Mouse (Mus musculus) megakaryocyte, embryonic 14.5 days (primary cell): ENCODE data around the gene Plekhm1. TPM values are rescaled to one million over a fixed set of nuclear protein-coding genes. Genes with fewer than 3 reads are reported as not detected.

Source experiments
- H3K27me3 ChIP-seq: replicated peaks from 2 replicates; pipeline ENCODE3; 2012; ENCODE audit warnings: inconsistent platforms
- H3K36me3 ChIP-seq: replicated peaks from 2 replicates; pipeline ENCODE3; 2012; ENCODE audit warnings: low read length, inconsistent platforms, mixed read lengths
- H3K4me1 ChIP-seq: 2 replicates; pipeline ENCODE4 v1.6.1; 2012; ENCODE audit warnings: inconsistent platforms
- H3K4me3 ChIP-seq: replicated peaks from 2 replicates; pipeline ENCODE3; 2012; ENCODE audit warnings: moderate library complexity, mild to moderate bottlenecking, inconsistent platforms
- H3K9me3 ChIP-seq: 2 replicates; pipeline ENCODE4 v1.6.1; 2012; ENCODE audit warnings: inconsistent platforms
- FLI1 ChIP-seq: IDR thresholded peaks from 2 replicates; pipeline ENCODE4 v1.6.1; 2012; ENCODE audit warnings: low read length, inconsistent platforms, mixed read lengths
- GATA1 ChIP-seq: IDR thresholded peaks from 3 replicates; pipeline ENCODE4 v1.6.1; 2012; ENCODE audit warnings: mixed read lengths, low read length, inconsistent platforms, borderline replicate concordance
- polyA plus RNA-seq: library from polyadenylated mRNA; stranded (reverse); fragments of >175 nt; gene quantifications from 2 replicates; pipeline ENCODE4 v1.2.3, GENCODE M21; 2012; ENCODE audit warnings: low replicate concordance; ENCODE audit not compliant: insufficient read depth

The Plekhm1 gene
- polyA plus RNA-seq, 1 experiment, result 8.1 TPM

DNA sequence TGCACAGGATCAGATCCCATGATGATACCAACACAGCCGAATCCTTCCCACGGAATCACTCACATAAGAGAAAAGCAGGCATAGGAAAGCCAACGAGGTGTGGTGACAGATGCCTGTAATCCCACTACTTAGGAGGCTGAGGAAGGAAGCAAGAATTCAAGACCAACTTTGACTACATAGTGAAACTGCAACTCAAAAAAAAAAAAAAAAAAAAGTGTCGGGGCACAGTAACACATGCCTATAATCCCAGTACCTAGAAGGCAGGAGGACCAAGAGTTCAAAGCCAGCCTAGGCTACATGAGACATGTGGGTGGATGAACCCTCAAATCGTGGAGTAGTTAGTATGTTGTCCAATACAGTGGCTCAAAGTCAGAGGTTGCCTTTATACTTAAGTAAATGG lies 36.7 kb downstream of the Plekhm1 start:
- Histone ChIP-seq H3K9me3 (no peaks in the 10 kb centered on the region), H3K4me3 (no peak overlapping the region), H3K36me3 (peaks cover 98% of the 10 kb centered on the region), H3K27me3 (no peaks in the 10 kb centered on the region), H3K4me1 (peaks cover 51% of the 10 kb centered on the region)
- TF ChIP-seq GATA1, result no peak
- TF ChIP-seq FLI1, result no peak

DNA sequence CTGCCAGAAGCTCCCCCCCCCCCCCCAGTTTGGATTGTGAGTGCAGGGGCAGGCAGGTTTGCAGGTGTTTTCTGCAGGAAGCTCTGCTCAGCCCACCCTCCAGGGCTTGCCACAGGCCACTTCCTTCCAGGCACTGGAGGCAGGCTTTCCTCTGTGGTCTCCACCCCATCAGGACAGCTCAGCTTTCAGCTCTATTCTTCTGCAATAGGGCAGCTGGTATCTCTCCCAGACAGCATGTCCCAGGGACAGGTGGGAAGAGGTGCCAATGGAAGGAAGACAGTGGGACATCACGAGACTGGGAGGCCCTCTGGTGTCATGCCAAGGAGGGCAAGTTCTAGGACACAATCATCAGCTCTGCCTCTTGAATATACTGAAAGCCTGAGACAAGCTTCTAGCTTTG lies 37.2 kb downstream of the Plekhm1 start:
- no peak overlapping the region for H3K4me3 ChIP-seq
- TF ChIP-seq FLI1 (no peak), GATA1 (no peak)
- H3K4me1 ChIP-seq, result peaks cover 54% of the 10 kb centered on the region
- H3K27me3 ChIP-seq, result no peaks in the 10 kb centered on the region
- no peaks in the 10 kb centered on the region for H3K9me3 ChIP-seq
- H3K36me3 ChIP-seq, result peaks cover 99% of the 10 kb centered on the region

GRCm38 (mm10) chr11:103373922-103374321 lies 38.6 kb downstream of the Plekhm1 start:
- H3K4me1 ChIP-seq, result peaks cover 60% of the 10 kb centered on the region
- no peaks in the 10 kb centered on the region for H3K27me3 ChIP-seq
- peaks cover 99% of the 10 kb centered on the region for H3K36me3 ChIP-seq
- TF ChIP-seq GATA1 (no peak), FLI1 (no peak)
- H3K4me3 ChIP-seq, result no peak overlapping the region
- H3K9me3 ChIP-seq, result no peaks in the 10 kb centered on the region

DNA sequence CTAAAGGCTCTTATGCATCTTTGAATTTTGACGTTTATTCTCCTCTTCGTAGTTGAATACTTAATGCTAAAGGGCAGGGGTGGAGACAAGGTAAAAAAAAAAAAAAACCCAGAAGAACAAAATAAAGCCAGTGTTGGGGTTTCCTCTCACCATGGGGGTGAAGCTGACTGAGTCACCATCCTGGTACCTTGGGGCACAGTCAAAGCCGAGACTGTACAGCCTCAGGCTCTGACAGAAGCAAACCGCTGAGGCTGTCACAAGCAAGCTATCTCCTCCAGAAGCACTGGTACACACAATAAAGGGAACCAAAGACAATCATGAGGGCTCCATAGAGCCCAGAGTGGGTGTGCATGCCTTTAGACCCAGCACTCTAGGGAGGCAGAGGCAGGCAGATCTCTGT lies 39.9 kb downstream of the Plekhm1 start:
- Histone ChIP-seq H3K4me1 (peaks cover 60% of the 10 kb centered on the region), H3K27me3 (no peaks in the 10 kb centered on the region), H3K36me3 (peaks cover 99% of the 10 kb centered on the region), H3K9me3 (no peaks in the 10 kb centered on the region), H3K4me3 (no peak overlapping the region)
- TF ChIP-seq GATA1, result no peak

DNA sequence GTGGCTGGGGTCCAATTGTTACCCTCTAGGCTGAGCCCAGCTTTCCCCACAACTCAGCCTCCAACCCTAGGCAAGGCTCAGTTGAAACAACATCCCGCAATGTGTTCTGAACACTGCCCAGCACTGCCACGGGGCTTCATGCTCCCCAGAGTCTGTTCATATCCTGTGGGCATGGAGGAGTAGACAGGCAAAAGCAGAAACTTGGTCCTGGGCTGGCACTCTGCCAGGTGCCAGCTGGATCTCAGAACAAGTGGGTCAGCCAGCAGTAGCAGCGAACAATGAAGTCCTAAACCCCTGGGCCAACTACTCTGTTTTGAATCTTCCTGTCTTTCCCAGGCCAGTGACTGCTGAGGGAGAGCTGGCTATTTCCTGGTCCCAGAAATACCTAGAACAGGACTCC lies 40.4 kb downstream of the Plekhm1 start:
- no peaks in the 10 kb centered on the region for H3K27me3 ChIP-seq
- H3K9me3 ChIP-seq, result no peaks in the 10 kb centered on the region
- no peak overlapping the region for H3K4me3 ChIP-seq
- H3K4me1 ChIP-seq, result peaks cover 59% of the 10 kb centered on the region
- TF ChIP-seq FLI1, result no peak
- TF ChIP-seq GATA1, result no peak
- H3K36me3 ChIP-seq, result peaks cover 99% of the 10 kb centered on the region

DNA sequence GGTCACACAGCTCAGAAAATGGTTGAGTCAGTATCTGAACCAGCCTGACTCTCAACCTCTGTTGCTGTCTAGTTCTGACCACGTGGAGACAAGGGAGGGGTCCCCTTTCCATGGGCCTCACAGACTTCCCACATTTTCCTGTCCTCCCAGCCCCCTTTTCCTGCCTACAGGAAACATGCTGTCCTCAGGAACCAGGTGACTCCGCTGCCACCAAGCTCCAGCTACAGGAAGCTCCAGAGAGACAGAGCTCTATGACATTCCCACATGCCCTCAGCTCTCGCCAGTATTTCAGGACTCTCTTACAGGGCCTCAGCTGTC lies 41.3 kb downstream of the Plekhm1 start:
- peaks cover 51% of the 10 kb centered on the region for H3K4me1 ChIP-seq
- no peaks in the 10 kb centered on the region for H3K27me3 ChIP-seq
- H3K4me3 ChIP-seq, result no peak overlapping the region
- H3K9me3 ChIP-seq, result no peaks in the 10 kb centered on the region
- TF ChIP-seq GATA1 (no peak), FLI1 (no peak)
- peaks cover 99% of the 10 kb centered on the region for H3K36me3 ChIP-seq

- H3K4me3 ChIP-seq, result no peak overlapping the region
- peaks cover 48% of the 10 kb centered on the region for H3K4me1 ChIP-seq
- H3K27me3 ChIP-seq, result peaks cover 3% of the 10 kb centered on the region
- peaks cover 99% of the 10 kb centered on the region for H3K36me3 ChIP-seq
- no peaks in the 10 kb centered on the region for H3K9me3 ChIP-seq
- TF ChIP-seq FLI1 (no peak), GATA1 (no peak)
These were observed 41.9 kb downstream of the Plekhm1 start for GRCm38 (mm10) chr11:103370397-103371221.

DNA sequence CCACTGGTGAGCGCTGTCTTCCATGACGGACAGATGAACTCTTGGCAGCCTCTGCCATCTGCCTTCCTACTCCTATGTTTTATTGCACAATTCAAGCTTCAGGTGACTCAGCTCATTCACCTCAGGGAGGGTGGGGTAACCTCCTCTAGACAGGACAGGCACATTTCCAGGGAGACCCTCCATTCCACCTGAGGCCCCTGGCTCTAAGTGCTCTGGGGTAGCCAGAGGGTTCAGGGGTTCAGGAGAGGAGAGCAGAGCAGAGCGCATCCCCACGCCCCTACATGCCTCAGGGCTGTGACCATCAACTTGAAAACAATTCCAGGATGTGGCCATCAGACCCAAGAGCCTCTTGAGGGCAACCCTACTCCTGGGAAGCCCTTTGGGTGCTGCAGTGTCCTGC lies 47.0 kb downstream of the Plekhm1 start:
- TF ChIP-seq FLI1 (no peak), GATA1 (no peak)
- Histone ChIP-seq H3K4me3 (no peak overlapping the region), H3K36me3 (peaks cover 58% of the 10 kb centered on the region), H3K4me1 (peaks cover 49% of the 10 kb centered on the region), H3K9me3 (no peaks in the 10 kb centered on the region), H3K27me3 (peaks cover 44% of the 10 kb centered on the region)

GRCm38 (mm10) chr11:103365022-103365421 lies 47.5 kb downstream of the Plekhm1 start:
- peaks cover 49% of the 10 kb centered on the region for H3K4me1 ChIP-seq
- H3K27me3 ChIP-seq, result peaks cover 48% of the 10 kb centered on the region
- no peak for TF ChIP-seq GATA1
- TF ChIP-seq FLI1, result no peak
- H3K9me3 ChIP-seq, result no peaks in the 10 kb centered on the region
- H3K36me3 ChIP-seq, result peaks cover 53% of the 10 kb centered on the region
- H3K4me3 ChIP-seq, result no peak overlapping the region

DNA sequence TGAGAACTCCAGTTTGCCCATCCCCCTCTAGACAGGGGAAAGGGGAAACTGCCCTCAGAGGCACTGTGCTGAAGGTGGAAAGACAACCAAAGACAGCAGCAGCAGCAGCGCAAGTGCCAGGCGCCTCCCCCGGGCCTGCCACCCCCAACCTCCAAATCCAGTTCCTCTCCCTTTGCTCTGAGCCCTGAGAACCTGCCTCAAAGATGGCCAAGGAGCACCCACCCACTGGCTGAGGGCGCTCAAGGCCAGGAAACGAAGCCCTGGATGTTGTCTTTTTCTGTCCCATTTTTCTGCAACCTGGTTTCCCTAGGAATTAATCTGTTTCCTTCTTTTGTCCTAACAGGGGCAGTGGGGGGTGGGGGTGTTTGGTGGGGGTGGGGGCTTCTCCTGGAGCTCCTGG lies 48.2 kb downstream of the Plekhm1 start:
- peaks cover 46% of the 10 kb centered on the region for H3K36me3 ChIP-seq

More for the DNA sequence above, 48.2 kb downstream of the Plekhm1 start:
- peaks cover 52% of the 10 kb centered on the region for H3K4me1 ChIP-seq
- no peak overlapping the region for H3K4me3 ChIP-seq
- TF ChIP-seq GATA1 (no peak), FLI1 (no peak)
- no peaks in the 10 kb centered on the region for H3K9me3 ChIP-seq
- H3K27me3 ChIP-seq, result peaks cover 53% of the 10 kb centered on the region
